Mouse (Mus musculus) G1E-ER4 (cell line): ENCODE results near the gene Pik3cd. TPM values are rescaled to one million over a fixed set of nuclear protein-coding genes. Genes with fewer than 3 reads are reported as not detected.

Source experiments
- GATA1 ChIP-seq: IDR thresholded peaks from one replicate; pipeline ENCODE4 v1.8.0; 2012; ENCODE audit warnings: low read length, inconsistent platforms
- polyA plus RNA-seq: library from polyadenylated mRNA; stranded (reverse); fragments of >175 nt; gene quantifications from 2 replicates; pipeline ENCODE4 v1.2.3, GENCODE M21; 2012

Gene Pik3cd
- polyA plus RNA-seq, 1 experiment: 22.4 TPM

DNA sequence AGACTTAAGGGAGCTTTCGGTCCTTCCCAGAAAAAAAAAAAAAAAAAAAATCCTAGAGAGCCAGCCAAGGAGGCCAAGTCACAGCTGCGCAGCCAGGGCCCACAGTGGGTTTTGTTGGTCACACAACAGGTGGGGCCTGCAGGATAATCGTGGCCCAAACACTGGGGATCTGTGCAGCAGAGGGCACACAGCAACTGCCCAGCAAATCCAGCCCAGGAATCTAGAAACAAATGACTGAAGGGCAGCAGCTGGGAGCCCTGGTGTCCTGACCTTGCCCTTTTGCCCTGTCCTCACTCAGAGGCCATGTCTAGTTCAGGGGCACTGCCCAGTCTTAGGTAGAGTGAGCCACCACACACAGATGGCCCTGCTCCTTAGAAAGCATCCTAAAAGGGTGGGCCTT is 29.9 kb upstream of the Pik3cd start:
- TF ChIP-seq GATA1: no peak

DNA sequence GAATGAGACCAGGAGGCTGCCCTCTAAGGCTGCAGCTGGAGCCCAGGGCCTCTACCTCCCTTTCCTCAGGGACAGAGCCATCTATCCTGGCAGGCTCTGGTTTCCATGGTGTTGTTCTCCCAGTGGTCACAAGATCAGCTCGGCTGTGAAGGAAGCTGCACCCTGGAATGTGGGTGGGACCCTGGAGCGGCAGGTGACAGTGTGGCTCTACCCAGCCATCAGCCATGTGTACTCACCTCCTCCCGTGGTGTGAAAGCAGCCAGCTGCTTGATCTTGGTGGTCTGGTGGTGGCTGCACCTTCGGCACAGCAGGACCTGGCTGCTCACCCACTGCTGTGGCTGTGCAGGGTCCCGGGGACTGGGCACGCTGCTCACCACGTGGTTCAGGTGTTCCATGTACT is 28.5 kb upstream of the Pik3cd start:
- no peak for TF ChIP-seq GATA1

DNA sequence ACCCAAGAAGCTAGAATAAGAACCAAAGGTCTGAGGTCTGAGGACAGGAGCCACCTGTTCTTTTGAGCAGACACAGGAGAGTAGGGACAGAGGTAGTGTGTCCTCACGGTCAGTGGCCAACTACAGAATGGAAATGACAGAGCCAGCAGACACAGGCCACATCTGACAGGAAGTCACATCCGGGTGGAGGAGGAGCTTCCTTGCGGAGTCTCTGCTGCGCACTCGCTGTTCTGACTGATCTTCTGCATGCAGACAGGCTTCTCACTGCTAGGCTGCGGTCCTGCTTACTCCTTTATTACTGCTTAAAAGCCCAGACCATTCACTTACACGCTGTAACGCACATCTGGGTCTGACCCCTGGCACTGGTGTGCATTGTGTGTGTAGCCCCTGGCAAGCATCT is 26.4 kb upstream of the Pik3cd start:
- no peak for TF ChIP-seq GATA1

DNA sequence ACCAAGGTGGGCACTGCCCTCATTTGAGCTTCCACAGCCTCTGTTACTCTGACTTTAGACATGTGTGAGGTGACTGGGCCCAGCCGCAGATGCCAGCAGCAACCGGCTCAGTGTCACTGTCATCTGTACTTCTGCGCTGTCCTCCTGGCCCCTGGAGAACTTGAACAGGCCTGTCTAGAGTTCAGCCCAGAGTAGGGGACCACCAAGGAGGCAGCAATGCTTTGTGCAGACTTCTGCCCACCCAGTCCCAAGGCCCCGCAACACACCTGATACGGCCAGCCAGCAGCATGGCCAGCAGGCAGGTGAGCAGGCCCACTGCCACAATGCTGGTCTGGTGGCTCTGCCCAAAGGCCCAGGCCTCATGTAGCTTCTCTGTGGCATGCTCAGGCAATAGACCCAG is 25.3 kb upstream of the Pik3cd start:
- TF ChIP-seq GATA1: no peak

DNA sequence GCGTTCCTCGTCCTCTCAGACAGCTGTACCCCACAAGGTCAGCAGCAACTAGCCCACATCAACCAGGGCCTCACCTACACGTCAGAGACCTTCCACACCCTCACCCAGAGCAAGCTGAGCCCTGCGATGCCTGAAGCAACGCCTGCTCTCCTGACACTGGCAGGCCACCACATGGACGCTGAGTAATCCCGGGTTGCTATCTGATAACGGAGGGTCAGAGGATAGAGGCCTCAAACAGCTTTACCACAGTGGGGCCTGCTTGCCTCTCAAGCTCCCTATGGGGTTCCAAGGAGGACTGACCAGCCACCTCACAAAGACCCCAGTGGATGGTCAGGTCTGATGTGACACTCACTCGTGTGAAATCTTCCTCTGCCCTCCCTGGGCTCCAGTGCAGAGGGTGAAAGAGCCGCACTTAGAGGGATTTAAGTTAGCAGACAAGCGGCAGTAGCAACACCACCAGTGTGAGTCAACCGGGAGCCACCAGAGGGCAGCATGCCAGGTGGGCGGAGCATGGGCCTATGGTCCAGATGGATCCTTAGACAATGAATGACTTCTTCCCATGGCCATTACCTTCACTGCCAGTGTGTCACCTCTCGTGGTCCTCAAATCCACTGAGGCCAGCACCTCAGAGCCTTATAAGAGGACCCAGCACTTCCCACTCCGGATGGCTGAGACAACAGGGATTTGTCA is 23.4 kb upstream of the Pik3cd start:
- no peak for TF ChIP-seq GATA1

DNA sequence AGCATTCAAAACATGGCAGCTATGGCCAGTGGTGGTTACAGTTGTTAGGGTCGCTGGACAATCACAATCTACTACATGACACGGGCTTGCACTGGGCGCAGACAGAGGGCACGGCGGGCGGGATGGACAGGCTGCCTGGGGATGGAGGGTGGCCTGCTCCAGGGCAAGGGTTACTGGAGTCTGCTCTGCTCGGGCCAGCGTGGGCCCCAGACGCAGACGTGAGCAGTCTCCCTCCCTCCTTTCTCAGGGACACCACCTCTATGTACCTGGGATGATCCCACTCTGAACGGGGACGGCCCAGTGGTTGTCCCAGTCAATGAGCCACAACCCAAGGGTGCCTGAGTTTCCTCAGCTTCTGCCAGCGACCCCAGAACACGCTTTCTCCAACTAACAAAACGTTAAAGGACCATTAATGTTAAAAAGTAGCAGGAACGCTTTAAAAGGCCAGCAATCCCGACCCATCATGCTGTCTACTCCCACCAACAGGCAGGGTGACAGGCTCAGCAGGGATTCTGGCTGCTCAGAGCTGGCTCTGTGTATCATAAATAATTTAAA is 22.6 kb upstream of the Pik3cd start:
- TF ChIP-seq GATA1: no peak

DNA sequence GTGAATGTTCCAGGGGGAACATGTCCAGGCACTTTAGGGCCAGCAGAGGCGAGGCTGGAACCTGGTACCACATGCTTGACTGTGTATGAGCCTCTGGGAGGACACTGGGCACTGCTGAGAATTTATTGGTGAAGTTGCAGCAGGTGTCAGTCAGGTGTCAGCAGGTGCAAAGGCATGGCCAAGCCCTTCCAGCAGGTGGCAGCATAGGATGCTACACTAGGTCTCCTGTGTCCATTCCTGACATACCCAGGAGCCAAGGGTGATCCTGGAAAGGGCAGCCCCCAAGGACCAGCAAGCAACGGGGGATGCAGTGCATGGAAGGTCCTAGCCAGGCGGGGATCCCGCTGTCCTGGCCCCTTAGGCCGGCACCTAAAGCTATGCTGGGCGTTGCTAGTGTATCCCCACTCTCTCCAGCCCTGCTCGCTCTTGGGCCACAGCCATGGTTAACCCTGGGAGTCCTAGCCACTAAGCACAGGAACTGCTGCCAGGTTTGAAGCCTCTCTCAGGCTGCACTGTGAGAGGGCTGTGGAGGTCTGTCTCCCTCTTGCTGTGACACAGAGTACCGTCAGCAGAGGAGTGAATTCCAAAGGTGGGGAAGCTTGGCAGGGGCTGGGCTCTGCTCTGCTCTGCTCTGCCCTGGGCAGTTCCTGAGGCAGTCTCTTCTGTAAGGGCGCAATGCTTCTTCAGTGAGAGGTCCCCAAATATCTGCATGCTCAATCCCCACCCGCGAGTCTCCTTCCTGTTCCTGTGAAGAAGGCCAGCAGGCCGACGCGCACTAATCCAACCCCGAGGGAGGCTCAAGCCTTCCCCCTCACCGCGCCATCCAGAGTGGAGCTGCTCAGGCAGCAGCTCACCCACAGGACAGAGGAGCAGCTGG is 21.7 kb upstream of the Pik3cd start:
- TF ChIP-seq GATA1: no peak

DNA sequence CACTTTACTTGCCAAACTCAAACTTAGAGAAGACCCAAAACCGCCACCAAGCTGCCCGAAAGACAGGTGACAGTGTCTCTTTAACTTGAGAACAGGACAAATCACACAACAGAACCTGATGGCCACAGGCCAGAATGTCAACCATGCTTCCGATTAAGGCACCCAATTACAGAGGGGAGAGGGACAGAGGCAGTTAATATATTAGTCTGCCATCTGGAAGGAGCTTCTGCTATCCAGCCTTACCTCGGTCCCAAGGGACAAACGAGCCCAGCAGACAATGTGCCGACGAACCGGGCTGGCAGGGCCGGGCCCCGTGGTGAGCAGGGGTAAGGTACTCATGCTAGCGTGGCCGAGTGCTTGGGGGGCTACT is 20.6 kb upstream of the Pik3cd start:
- TF ChIP-seq GATA1: no peak

DNA sequence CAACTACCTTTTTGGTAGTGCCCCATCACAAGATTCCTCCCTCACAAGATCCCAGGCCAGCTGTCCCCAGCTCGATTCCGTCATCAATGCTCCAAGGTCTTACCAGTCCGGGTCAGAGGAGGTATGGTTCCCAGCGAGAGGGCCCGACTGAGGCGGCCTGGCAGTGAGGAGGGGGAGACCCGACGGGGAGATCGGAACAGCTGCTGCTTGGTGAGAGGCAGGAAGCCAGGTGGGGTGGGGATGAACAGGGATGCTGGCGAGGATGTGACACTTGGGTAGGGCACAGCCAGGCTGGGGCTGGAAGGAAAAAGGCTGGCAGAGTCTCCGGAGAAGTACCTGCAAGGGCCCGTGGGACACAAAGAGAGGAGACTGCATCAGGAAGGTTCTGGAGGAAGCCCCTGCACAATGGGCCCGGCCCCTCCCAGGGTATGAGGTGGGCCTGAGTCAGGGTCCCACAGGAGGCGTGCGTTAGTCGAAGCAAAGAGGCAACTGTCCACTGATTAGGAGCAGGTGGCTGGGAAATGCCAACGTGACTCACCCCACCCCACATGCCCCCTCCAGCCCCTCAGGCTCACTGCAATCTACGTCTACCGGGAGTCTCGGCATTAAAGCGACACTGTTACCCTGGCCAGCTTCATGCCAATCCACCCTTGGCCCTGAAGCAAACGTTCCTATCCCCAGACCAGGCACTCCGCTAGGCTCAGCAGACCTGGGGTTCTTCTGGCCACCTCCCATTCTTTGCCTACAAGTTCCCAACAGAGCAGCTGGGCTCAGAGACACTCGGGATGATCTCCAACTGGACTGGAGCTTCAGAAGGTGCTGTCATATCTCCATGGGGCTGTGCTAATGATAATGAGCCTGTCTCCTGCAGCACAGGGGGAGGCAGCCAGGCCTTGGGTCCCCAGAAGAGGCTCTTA is 20.0 kb upstream of the Pik3cd start:
- no peak for TF ChIP-seq GATA1

DNA sequence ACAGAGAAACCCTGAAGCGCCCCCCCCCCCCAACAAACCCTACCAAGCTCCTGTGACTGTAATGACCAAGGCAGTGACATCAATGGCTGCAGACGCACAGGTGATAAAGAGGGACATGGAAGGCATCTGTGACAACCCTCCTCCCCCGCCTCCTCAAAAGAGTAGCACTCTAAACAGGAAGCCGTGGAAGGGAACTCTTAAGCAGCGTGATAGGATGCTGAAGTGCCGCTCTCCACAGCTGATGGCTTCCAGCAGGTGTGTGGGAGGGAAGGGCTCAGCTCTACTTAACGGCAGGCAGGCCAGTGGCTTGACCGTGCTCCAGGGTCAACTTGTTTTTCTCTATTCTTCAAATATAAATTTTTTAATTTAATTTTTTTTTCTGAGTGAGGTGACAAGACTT is 18.8 kb upstream of the Pik3cd start:
- no peak for TF ChIP-seq GATA1

DNA sequence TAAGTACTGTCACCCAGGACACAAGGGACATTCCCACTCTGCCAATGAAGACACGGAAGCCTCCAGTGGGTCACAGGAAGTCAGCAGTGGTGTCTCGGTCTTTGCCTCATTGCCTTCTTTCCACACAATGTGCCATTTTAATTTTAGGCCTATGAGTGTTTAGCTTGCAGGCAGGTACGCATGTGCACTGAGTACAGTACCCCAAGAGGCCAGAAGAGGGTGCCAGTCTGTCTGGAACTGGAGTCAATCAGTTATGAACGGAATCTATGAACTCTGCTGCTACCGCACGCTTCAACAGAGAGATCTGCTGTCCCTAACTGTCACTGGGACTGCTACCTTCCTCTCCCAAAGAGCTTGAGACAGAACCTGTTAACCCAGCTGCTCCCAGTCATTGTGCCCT is 17.3 kb upstream of the Pik3cd start:
- TF ChIP-seq GATA1: no peak

DNA sequence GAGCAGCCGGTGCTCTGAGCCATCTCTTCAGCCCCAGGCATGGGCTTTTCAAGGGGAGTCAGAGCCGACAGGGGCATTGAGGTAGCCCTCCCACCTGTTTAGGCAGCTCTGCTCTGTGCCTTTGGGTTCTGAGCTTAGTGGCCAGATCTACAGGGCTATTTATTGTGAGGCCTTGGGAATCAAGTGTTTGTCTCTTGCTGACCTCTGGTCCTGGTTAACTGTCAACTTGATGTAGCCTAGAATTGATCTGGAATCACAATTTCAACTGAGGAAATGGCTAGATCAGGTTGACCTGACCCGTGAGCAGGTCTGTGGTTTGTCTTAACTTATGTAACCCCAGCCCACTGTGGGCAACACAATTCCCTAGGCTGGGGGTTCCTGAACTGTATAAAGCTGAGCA is 12.2 kb upstream of the Pik3cd start:
- TF ChIP-seq GATA1: no peak

DNA sequence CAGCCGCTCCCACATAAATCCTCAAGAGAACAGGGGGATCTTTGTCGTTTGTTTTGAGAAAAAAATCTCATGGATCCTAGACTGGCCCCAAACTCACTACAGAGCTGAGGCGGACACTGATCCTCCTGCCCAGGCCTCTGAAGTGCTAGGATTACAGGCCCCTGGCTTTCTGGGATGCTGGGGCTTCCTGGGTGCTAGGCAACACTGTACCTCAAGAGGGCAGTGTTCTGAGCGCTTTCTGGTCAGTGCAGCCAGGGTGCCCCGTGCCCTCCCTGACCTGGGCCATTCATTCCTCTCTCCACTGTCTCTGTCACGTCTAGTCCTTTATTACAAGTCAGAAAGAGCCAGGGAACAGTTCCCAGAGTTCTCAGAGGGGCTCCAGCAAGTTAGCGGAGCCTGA is 9.6 kb upstream of the Pik3cd start:
- TF ChIP-seq GATA1: no peak

DNA sequence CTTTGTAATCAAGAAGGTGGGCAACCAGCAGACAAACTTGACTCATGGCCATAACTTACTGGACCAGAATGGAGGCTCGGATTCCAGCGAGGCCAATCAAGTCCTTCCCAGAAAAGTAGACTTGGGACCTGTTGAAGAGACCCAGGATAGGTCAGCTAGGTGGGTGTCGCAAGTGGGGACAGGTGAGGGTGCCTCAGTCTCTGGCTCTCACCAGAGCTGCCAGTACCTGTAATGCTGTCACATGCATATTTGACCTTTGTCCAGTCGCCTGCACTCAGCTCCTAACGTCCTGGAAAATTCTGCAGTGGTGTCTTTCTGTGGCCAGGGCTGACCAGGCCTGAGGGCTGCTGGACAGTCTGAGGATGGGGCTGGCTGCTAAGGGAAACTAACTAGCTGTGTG is 9.1 kb upstream of the Pik3cd start:
- no peak for TF ChIP-seq GATA1

DNA sequence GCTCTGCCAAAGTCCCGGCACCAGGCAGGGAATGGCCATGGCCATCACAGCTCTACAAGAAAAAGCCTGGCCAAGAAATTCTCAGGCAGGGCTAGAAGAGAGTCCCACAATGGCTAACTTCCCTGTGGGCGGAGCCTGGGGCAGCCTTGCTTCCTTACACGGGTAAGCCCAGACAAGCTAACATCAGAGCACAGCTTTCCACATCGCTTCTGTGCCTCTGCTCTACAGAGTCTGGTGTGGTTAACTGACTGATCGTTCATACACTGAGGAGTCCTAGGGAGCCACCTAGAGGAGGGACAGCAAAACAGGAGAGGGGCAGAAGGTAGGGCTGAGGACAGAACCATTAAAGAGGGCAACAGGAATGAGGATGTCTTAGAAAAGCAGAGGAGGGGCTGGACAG is 8.1 kb upstream of the Pik3cd start:
- TF ChIP-seq GATA1: no peak

DNA sequence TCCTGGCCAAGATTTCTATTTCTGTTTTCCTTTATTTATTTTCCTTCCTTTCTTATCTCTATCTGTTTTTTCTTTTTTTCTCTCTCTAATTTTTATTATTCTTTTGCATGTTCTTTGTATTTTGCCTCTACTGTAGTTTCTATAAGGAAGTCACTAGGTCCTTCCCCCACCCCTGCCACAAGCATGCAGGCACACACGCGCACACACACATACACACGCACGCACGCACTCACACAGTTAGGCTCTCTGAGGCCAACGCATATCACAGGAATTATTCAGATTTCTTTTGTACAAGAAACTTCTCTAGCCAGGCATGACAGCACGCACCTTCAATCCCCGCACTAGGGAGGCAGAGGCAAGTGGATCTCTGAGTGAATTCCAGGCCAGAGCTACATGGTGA is 3.6 kb upstream of the Pik3cd start:
- no peak for TF ChIP-seq GATA1
